Mouse (Mus musculus) heart, embryonic 10.5 days (tissue): ENCODE data around the gene Csmd2. TPM values are rescaled to one million over a fixed set of nuclear protein-coding genes. Genes with fewer than 3 reads are reported as not detected.

Experiments
- DNase-seq: peaks from one replicate; pipeline ENCODE4 v3.0.0-alpha.2; 2017; ENCODE audit warnings: low spot score
- H3K27ac ChIP-seq: fragments of 300-500 bp; sonication (generic); 2 replicates; pipeline ENCODE4 v1.5.1; 2016; ENCODE audit warnings: mild to moderate bottlenecking
- H3K27me3 ChIP-seq: fragments of 300-500 bp; sonication (generic); 2 replicates; pipeline ENCODE4 v1.6.1; 2016; ENCODE audit warnings: mild to moderate bottlenecking; ENCODE audit not compliant: poor library complexity, insufficient read depth, severe bottlenecking
- H3K36me3 ChIP-seq: fragments of 300-500 bp; sonication (generic); 2 replicates; pipeline ENCODE4 v1.6.1; 2016; ENCODE audit warnings: mild to moderate bottlenecking, moderate library complexity
- H3K4me1 ChIP-seq: fragments of 300-500 bp; sonication (generic); 2 replicates; pipeline ENCODE4 v1.6.1; 2016; ENCODE audit warnings: mild to moderate bottlenecking
- H3K4me3 ChIP-seq: fragments of 300-500 bp; sonication (generic); 2 replicates; pipeline ENCODE4 v1.5.1; 2016; ENCODE audit warnings: mild to moderate bottlenecking, moderate library complexity
- H3K9me3 ChIP-seq: fragments of 300-500 bp; sonication (generic); 2 replicates; pipeline ENCODE4 v1.6.1; 2016; ENCODE audit warnings: mild to moderate bottlenecking, moderate library complexity
- WGBS: fragments of 180-500 bp; shearing (Covaris S2); methylation state at CpG from one replicate; pipeline ENCODE4 v1.1.7; 2016; 5-methylcytosine and 5-hydroxymethylcytosine counted together
- polyA plus RNA-seq: library from polyadenylated mRNA; unstranded; fragments of >200 nt; fragmentation: Nextera tagmentation; extraction: Ambion mirVana; gene quantifications from 2 replicates; pipeline ENCODE4 v1.2.1, GENCODE M21; 2016

Gene Csmd2
- polyA plus RNA-seq, 1 experiment from 2014 or later: 0.26 TPM

- Histone ChIP-seq H3K4me1 (no peaks in the 10 kb centered on the region), H3K9me3 (no peaks in the 10 kb centered on the region), H3K36me3 (no peaks in the 10 kb centered on the region), H3K27me3 (peaks cover 5% of the 10 kb centered on the region; the same call in 1 of the 2 replicates), H3K27ac (no peak overlapping the region), H3K4me3 (no peak overlapping the region)
- DNase-seq: no peak
- 78% methylated on average over 6 of the region's 6 CpGs for whole genome bisulfite sequencing
Measured at GRCm38 (mm10) chr4:128550756-128551155, 563.1 kb downstream of the Csmd2 start.

GRCm38 (mm10) chr4:128554198-128554597 lies 566.5 kb downstream of the Csmd2 start:
- Histone ChIP-seq H3K36me3 (no peaks in the 10 kb centered on the region), H3K4me1 (no peaks in the 10 kb centered on the region), H3K9me3 (no peaks in the 10 kb centered on the region), H3K27ac (no peak overlapping the region), H3K27me3 (no peaks in the 10 kb centered on the region), H3K4me3 (no peak overlapping the region)
- 81% methylated on average over 2 of the region's 2 CpGs for WGBS
- DNase-seq: no peak

DNA sequence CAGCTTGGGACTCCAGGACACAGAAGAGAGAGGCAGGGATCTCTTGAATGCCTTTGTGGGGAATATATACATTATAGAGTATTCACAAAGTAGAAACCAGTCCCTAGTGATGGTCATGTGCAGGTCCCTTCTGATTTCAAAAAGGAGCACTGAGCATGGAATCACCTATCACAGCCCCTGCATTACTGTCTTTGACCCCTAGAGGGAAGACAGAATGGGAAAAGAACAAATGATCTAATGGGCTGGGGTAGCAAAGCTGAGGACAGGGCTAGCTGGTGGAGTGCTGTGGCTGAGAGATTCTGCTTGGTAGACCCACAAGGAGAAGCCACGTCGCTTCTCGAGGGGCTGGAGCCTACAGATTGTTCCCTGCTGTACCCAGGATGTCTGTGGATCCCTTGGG lies 572.7 kb downstream of the Csmd2 start:
- no peak overlapping the region for H3K27ac ChIP-seq
- H3K9me3 ChIP-seq: no peaks in the 10 kb centered on the region
- no peaks in the 10 kb centered on the region for H3K4me1 ChIP-seq
- no peak for DNase-seq
- no peaks in the 10 kb centered on the region for H3K27me3 ChIP-seq
- H3K36me3 ChIP-seq: no peaks in the 10 kb centered on the region
- H3K4me3 ChIP-seq: no peak overlapping the region
- WGBS: 82% methylated on average over 3 of the region's 3 CpGs

GRCm38 (mm10) chr4:128575811-128576210 lies 588.2 kb downstream of the Csmd2 start:
- no peak for DNase-seq
- peaks cover 25% of the 10 kb centered on the region for H3K36me3 ChIP-seq
- 0 out of 2 replicates have a peak, but pooled peaks cover 5% of the 10 kb centered on the region for H3K9me3 ChIP-seq
- no peak overlapping the region for H3K27ac ChIP-seq
- WGBS: 85% methylated on average over 4 of the region's 4 CpGs
- H3K4me1 ChIP-seq: no peaks in the 10 kb centered on the region
- no peaks in the 10 kb centered on the region for H3K27me3 ChIP-seq
- H3K4me3 ChIP-seq: no peak overlapping the region

- Histone ChIP-seq H3K27ac (no peak overlapping the region), H3K4me3 (no peak overlapping the region), H3K27me3 (no peaks in the 10 kb centered on the region), H3K9me3 (peaks cover 31% of the 10 kb centered on the region), H3K36me3 (peaks cover 59% of the 10 kb centered on the region), H3K4me1 (no peaks in the 10 kb centered on the region)
- no peak for DNase-seq
- WGBS: 53% methylated on average over 4 of the region's 4 CpGs
Measured at GRCm38 (mm10) chr4:128579182-128579581, 591.5 kb downstream of the Csmd2 start.

- H3K9me3 ChIP-seq: no peaks in the 10 kb centered on the region
- 92% methylated on average over 4 of the region's 4 CpGs for WGBS
- peaks cover 40% of the 10 kb centered on the region for H3K36me3 ChIP-seq
- no peak overlapping the region for H3K4me3 ChIP-seq
- DNase-seq: no peak
- H3K27ac ChIP-seq: no peak overlapping the region
- no peaks in the 10 kb centered on the region for H3K4me1 ChIP-seq
- no peaks in the 10 kb centered on the region for H3K27me3 ChIP-seq
Measured at GRCm38 (mm10) chr4:128593286-128593685, 605.6 kb downstream of the Csmd2 start.

- no peaks in the 10 kb centered on the region for H3K4me1 ChIP-seq
- no peaks in the 10 kb centered on the region for H3K9me3 ChIP-seq
- DNase-seq: no peak
- no peak overlapping the region for H3K4me3 ChIP-seq
- no peak overlapping the region for H3K27ac ChIP-seq
- 88% methylated on average over 5 of the region's 5 CpGs for WGBS
- peaks cover 33% of the 10 kb centered on the region for H3K36me3 ChIP-seq
- H3K27me3 ChIP-seq: no peaks in the 10 kb centered on the region
Measured at GRCm38 (mm10) chr4:128594062-128594461, 606.4 kb downstream of the Csmd2 start.

DNA sequence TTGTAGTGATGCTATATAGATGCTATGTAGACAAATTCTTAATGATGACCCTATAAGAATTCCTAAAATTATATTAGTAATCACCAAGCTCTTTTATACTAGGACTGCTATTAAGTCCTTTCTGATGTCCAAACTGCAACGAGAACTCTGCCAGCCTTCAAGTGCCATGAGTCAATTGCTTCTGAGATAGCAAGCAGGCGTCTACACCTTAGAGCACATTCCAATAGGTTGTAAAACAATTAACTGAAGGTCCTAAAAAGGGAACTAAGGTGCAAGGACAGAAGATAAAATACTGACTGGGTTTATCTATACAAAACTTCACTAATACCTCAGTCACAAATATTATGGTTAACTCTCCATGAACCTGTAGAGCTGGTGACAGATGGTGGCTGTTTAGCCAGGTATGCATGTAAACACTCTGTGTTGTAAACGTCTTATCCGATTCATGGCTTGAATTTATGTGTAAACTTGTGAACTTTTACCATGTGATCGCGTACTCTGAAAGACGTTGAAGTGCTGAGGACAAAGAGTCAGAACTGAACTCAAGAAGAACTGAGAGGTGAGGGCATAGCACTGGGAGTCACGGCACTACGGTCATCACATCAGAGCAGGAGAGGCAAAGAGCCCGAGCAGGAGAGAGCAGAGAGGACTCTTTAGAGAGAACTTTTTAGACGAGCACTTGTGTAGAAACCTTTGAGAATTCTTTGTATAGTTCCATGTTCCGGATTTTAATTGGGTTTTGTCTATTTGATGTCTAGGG lies 610.3 kb downstream of the Csmd2 start:
- 79% methylated on average over 12 of the region's 12 CpGs for WGBS
- Histone ChIP-seq H3K36me3 (peaks cover 26% of the 10 kb centered on the region), H3K27me3 (no peaks in the 10 kb centered on the region), H3K9me3 (no peaks in the 10 kb centered on the region), H3K4me3 (no peak overlapping the region), H3K27ac (no peak overlapping the region), H3K4me1 (no peaks in the 10 kb centered on the region)
- no peak for DNase-seq

DNA sequence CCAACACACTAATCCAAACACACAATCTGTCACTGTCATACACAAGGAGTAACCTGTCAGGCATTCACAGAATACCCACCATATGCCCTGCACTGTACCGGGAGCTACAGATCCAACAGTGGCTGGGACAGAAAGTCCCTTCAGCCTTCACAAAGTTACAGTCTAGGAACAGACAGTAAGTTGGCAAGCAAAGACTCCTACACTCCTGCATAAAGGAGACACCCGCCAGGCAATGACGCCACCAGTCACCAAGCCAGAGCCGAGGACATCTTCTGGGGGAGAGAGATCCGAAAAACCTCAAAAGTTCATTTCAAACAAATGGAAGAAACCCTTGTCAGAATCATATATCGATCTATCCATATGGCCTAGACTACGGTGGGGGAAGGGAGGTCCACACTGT lies 618.9 kb downstream of the Csmd2 start:
- H3K27me3 ChIP-seq: no peaks in the 10 kb centered on the region
- no peaks in the 10 kb centered on the region for H3K9me3 ChIP-seq
- WGBS: 95% methylated on average over 7 of the region's 7 CpGs
- H3K36me3 ChIP-seq: peaks cover 34% of the 10 kb centered on the region
- H3K4me3 ChIP-seq: no peak overlapping the region
- no peak overlapping the region for H3K27ac ChIP-seq
- no peak for DNase-seq
- peaks cover 19% of the 10 kb centered on the region for H3K4me1 ChIP-seq

DNA sequence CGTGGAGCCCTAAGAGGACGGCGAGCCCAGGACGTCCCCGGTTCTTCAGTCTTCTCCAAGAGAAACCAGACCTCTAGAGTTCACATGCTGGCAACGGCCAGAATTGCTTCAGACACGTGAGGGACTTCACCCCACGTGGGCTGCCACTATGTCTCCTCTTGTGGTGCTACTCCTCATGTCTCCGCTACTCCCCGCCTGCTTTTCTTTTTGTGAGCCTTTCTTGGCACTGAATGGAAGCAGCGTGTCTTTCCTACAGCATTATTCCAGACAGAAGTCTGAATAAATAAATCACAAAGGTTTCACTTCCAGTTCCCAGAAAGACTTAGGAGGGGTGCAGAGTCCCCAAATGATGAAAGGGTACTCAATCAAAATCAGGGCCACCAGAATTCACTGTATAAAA lies 620.0 kb downstream of the Csmd2 start:
- Histone ChIP-seq H3K27ac (no peak overlapping the region), H3K36me3 (peaks cover 25% of the 10 kb centered on the region)
- 83% methylated on average over 11 of the region's 11 CpGs for WGBS

DNA sequence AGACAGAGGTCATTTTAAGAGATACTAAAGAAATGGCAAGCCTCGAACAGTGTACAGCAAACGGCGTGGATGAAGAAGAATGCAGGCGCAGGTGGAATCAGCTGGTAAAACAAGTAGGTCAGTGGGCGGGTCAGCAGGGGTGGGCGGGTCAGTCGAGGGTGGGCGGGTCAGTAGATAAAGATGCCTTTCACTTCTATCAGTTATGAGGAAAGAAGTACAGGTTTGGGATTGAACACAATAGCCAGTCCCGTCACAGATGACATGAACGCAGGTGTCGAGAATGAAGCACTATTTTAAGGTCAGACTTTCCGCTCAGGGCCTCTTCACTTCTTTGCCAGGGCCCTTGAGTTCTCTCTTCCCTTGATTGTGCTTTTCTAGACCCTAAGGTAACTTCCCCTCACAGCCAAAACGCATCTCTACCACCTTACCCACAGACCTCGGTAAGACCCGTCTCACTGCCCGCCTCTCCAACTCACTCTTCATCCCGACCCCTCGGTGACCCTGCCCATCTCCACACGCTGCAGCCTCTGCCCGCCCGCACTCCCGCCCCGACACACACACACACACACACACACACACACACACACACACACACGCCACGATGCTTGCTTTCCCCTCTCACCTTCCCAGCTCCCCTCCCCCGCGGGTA lies 621.7 kb downstream of the Csmd2 start:
- DNase-seq: peak; percentile 78
- peak overlapping the region; percentile 88 for H3K27ac ChIP-seq

More for the DNA sequence above, 620.0 kb downstream of the Csmd2 start:
- H3K27me3 ChIP-seq: no peaks in the 10 kb centered on the region
- DNase-seq: no peak
- H3K9me3 ChIP-seq: no peaks in the 10 kb centered on the region
- no peak overlapping the region for H3K4me3 ChIP-seq
- H3K4me1 ChIP-seq: peaks cover 19% of the 10 kb centered on the region

DNA sequence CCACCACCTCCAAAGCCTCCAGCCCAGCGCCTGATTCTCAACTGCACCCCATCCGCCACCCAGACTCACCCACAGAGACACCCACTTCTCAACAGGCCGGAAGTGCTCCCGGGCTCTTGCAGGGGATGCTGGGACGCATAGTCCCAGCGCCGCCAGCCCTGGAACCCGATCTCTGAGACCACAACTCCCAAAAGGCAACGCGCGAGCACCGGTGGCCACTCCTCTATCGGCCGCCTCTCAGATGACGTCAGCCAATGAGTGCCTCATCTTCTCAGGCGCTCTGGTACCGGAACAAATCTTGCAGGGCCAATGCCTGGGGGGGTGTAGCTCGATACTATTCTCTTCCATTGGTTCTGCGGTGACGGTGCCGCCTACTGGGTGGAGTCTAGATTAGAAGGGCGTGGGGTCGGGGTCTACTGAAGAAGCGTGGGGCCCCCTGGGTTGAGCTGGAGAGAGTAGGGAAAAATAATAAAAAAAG lies 622.3 kb downstream of the Csmd2 start, which contains the start of gene Zscan20:
TSS of gene Zscan20 (minus strand) at position 174 of the 478 bp plus-strand sequence.
- under 1% methylated on average over 24 of the region's 24 CpGs for WGBS
- no peaks in the 10 kb centered on the region for H3K9me3 ChIP-seq
- H3K4me1 ChIP-seq: peaks cover 19% of the 10 kb centered on the region
- no peaks in the 10 kb centered on the region for H3K27me3 ChIP-seq
- DNase-seq: peak; percentile 100
- H3K4me3 ChIP-seq: peak within 1 kb of the TSS; percentile 74
- H3K27ac ChIP-seq: peak within 1 kb of the TSS; percentile 88
- 0 out of 2 replicates have a peak, but pooled peaks cover 3% of the 10 kb centered on the region for H3K36me3 ChIP-seq

More for the DNA sequence above, 621.7 kb downstream of the Csmd2 start:
- Histone ChIP-seq H3K9me3 (no peaks in the 10 kb centered on the region), H3K4me3 (peak overlapping the region; percentile 74), H3K27me3 (no peaks in the 10 kb centered on the region), H3K36me3 (peaks cover 8% of the 10 kb centered on the region), H3K4me1 (peaks cover 19% of the 10 kb centered on the region)
- 10% methylated on average over 27 of the region's 27 CpGs for WGBS

- 29% methylated on average over 10 of the region's 10 CpGs for WGBS
- DNase-seq: no peak
- Histone ChIP-seq H3K27ac (peak overlapping the region; percentile 23; the same call in 1 of the 2 replicates), H3K4me3 (peak overlapping the region; percentile 74), H3K36me3 (0 out of 2 replicates have a peak, but pooled peaks cover 3% of the 10 kb centered on the region), H3K9me3 (no peaks in the 10 kb centered on the region), H3K27me3 (peaks cover 6% of the 10 kb centered on the region), H3K4me1 (peaks cover 19% of the 10 kb centered on the region)
Measured at GRCm38 (mm10) chr4:128610706-128611105, 623.0 kb downstream of the Csmd2 start.
